Mouse (Mus musculus) kidney, adult 2 months (tissue): ENCODE results near the gene Ntsr1. TPM values are rescaled to one million over a fixed set of nuclear protein-coding genes. Genes with fewer than 3 reads are reported as not detected.

Source experiments
- DNase-seq: peaks from one replicate; pipeline ENCODE4 v3.0.0; 2021
- H3K27ac ChIP-seq: fragments of 200-500 bp; 2 replicates; pipeline ENCODE4 v1.5.1; 2012; ENCODE audit warnings: low read depth, low read length, control low read depth, inconsistent platforms; ENCODE audit not compliant: insufficient read depth
- H3K27me3 ChIP-seq: fragments of 200-500 bp; replicated peaks from 2 replicates; pipeline ENCODE4 v1.6.1; 2012; ENCODE audit warnings: mild to moderate bottlenecking, moderate library complexity, low read length, inconsistent platforms; ENCODE audit not compliant: control insufficient read depth, insufficient read depth
- H3K36me3 ChIP-seq: fragments of 200-500 bp; 2 replicates; pipeline ENCODE4 v1.6.1; 2012; ENCODE audit warnings: mild to moderate bottlenecking, moderate library complexity, low read length, inconsistent platforms; ENCODE audit not compliant: control insufficient read depth, insufficient read depth
- H3K4me1 ChIP-seq: fragments of 200-500 bp; 2 replicates; pipeline ENCODE4 v1.6.1; 2011; ENCODE audit warnings: low read length; ENCODE audit not compliant: control insufficient read depth, insufficient read depth
- H3K4me3 ChIP-seq: fragments of 200-500 bp; 2 replicates; pipeline ENCODE4 v1.5.1; 2011; ENCODE audit warnings: mild to moderate bottlenecking, low read depth, low read length, control low read depth; ENCODE audit not compliant: insufficient read depth
- CTCF ChIP-seq: fragments of 200-500 bp; conservative IDR thresholded peaks from 2 replicates; pipeline ENCODE4 v1.5.1; 2011; ENCODE audit warnings: low read depth, mild to moderate bottlenecking, control low read depth, low read length, moderate library complexity, mixed read lengths; ENCODE audit not compliant: insufficient read depth, insufficient read length
- POLR2A ChIP-seq: fragments of 200-500 bp; IDR thresholded peaks from one replicate; pipeline ENCODE4 v1.6.1; 2011; ENCODE audit warnings: low read depth, low read length, control low read depth
- WGBS: fragments of 180-500 bp; shearing (Covaris S2); methylation state at CpG from one replicate; pipeline ENCODE4 v1.1.7; 2018; 5-methylcytosine and 5-hydroxymethylcytosine counted together
- polyA plus RNA-seq: library from polyadenylated mRNA; depleted of rRNA; stranded (reverse); fragments of >200 nt; gene quantifications from 2 replicates; pipeline ENCODE4 v1.2.3, GENCODE M21; 2012

Gene Ntsr1
- polyA plus RNA-seq, 1 experiment = not detected

GRCm38 (mm10) chr2:180563296-180563695, 63.5 kb downstream of the Ntsr1 start:
- no peak for TF ChIP-seq CTCF
- no peak for TF ChIP-seq POLR2A

GRCm38 (mm10) chr2:180563841-180564240, 64.1 kb downstream of the Ntsr1 start:
- no peaks in the 10 kb centered on the region for H3K4me1 ChIP-seq
- H3K27ac ChIP-seq = no peak overlapping the region
- H3K27me3 ChIP-seq = no peaks in the 10 kb centered on the region
- no peak overlapping the region for H3K4me3 ChIP-seq
- no peak for DNase-seq
- no peaks in the 10 kb centered on the region for H3K36me3 ChIP-seq
- 23% methylated on average over 5 of the region's 5 CpGs for WGBS
- TF ChIP-seq POLR2A = no peak
- no peak for TF ChIP-seq CTCF

More at GRCm38 (mm10) chr2:180563296-180563695, 63.5 kb downstream of the Ntsr1 start:
- 51% methylated on average over 6 of the region's 6 CpGs for WGBS
- DNase-seq = no peak
- Histone ChIP-seq H3K4me3 (no peak overlapping the region), H3K4me1 (no peaks in the 10 kb centered on the region), H3K27ac (no peak overlapping the region), H3K27me3 (no peaks in the 10 kb centered on the region), H3K36me3 (no peaks in the 10 kb centered on the region)

GRCm38 (mm10) chr2:180566240-180566913, 66.6 kb downstream of the Ntsr1 start:
- H3K4me1 ChIP-seq = no peaks in the 10 kb centered on the region
- H3K27me3 ChIP-seq = no peaks in the 10 kb centered on the region
- no peak overlapping the region for H3K27ac ChIP-seq
- no peak overlapping the region for H3K4me3 ChIP-seq
- TF ChIP-seq CTCF (peak; percentile 87), POLR2A (no peak)
- H3K36me3 ChIP-seq = no peaks in the 10 kb centered on the region
- WGBS = 31% methylated on average over 13 of the region's 13 CpGs
- peak; percentile 63 for DNase-seq

- Histone ChIP-seq H3K27ac (no peak overlapping the region), H3K36me3 (no peaks in the 10 kb centered on the region), H3K4me1 (no peaks in the 10 kb centered on the region), H3K4me3 (no peak overlapping the region), H3K27me3 (no peaks in the 10 kb centered on the region)
- DNase-seq = peak; percentile 74
- TF ChIP-seq CTCF = no peak
- TF ChIP-seq POLR2A = no peak
- WGBS = 10% methylated on average over 3 of the region's 3 CpGs
These were observed 69.4 kb downstream of the Ntsr1 start for GRCm38 (mm10) chr2:180569028-180569643.

GRCm38 (mm10) chr2:180576482-180576881, 76.7 kb downstream of the Ntsr1 start:
- peak; percentile 37 for DNase-seq
- Histone ChIP-seq H3K4me3 (no peak overlapping the region), H3K27me3 (no peaks in the 10 kb centered on the region), H3K4me1 (no peaks in the 10 kb centered on the region), H3K27ac (no peak overlapping the region), H3K36me3 (no peaks in the 10 kb centered on the region)
- TF ChIP-seq POLR2A = no peak
- no peak for TF ChIP-seq CTCF
- WGBS = 38% methylated on average over 4 of the region's 4 CpGs

GRCm38 (mm10) chr2:180578686-180579085, 78.9 kb downstream of the Ntsr1 start:
- Histone ChIP-seq H3K27ac (no peak overlapping the region), H3K4me3 (no peak overlapping the region), H3K27me3 (no peaks in the 10 kb centered on the region), H3K36me3 (no peaks in the 10 kb centered on the region), H3K4me1 (peaks cover 6% of the 10 kb centered on the region)
- TF ChIP-seq CTCF (peak; percentile 95), POLR2A (no peak)
- peak; percentile 64 for DNase-seq
- WGBS = 5% methylated on average over 3 of the region's 3 CpGs

- 71% methylated on average over 3 of the region's 3 CpGs for WGBS
These were observed 81.2 kb downstream of the Ntsr1 start, which contains the start of gene Mrgbp for GRCm38 (mm10) chr2:180581002-180581401. TSS of gene Mrgbp (plus strand) at chr2:180581304.

More at GRCm38 (mm10) chr2:180581002-180581401, 81.2 kb downstream of the Ntsr1 start, which contains the start of gene Mrgbp:
- DNase-seq = no peak
- TF ChIP-seq CTCF (no peak), POLR2A (no peak)
- Histone ChIP-seq H3K36me3 (no peaks in the 10 kb centered on the region), H3K27me3 (no peaks in the 10 kb centered on the region), H3K27ac (no peak within 1 kb of the TSS), H3K4me3 (no peak within 1 kb of the TSS), H3K4me1 (peaks cover 10% of the 10 kb centered on the region)
